Mouse (Mus musculus) heart, postnatal 0 days (tissue): ENCODE data around the gene Lat. TPM values are rescaled to one million over a fixed set of nuclear protein-coding genes. Genes with fewer than 3 reads are reported as not detected.
"Not testable (repeated sequence)": the region's sequence is repeated elsewhere in the genome, so short reads cannot be mapped to it uniquely, and the experiment has no call there.

Source experiments
- ATAC-seq: fragments of 200-750 bp; cut with Nextera tagmentation; 2 replicates; pipeline ENCODE4 v1.8.0; 2017; ENCODE audit warnings: low read depth, moderate number of reproducible peaks, moderate library complexity; ENCODE audit not compliant: insufficient read depth
- DNase-seq: peaks from one replicate; pipeline ENCODE4 v3.0.0-alpha.2; 2016; ENCODE audit warnings: low spot score
- H3K27ac ChIP-seq: fragments of 300-500 bp; sonication (generic); 2 replicates; pipeline ENCODE4 v1.5.1; 2014; ENCODE audit warnings: low read depth, mild to moderate bottlenecking
- H3K27me3 ChIP-seq: fragments of 300-500 bp; sonication (generic); 2 replicates; pipeline ENCODE4 v1.6.1; 2014; ENCODE audit warnings: low read length, mixed read lengths; ENCODE audit not compliant: control insufficient read depth, insufficient read depth
- H3K36me3 ChIP-seq: fragments of 300-500 bp; sonication (generic); replicated peaks from 2 replicates; pipeline ENCODE4 v1.6.1; 2014; ENCODE audit warnings: low read length, mixed read lengths; ENCODE audit not compliant: control insufficient read depth, insufficient read depth
- H3K4me1 ChIP-seq: fragments of 300-500 bp; sonication (generic); 2 replicates; pipeline ENCODE4 v1.6.1; 2014; ENCODE audit warnings: antibody characterized with exemption; ENCODE audit not compliant: control insufficient read depth, insufficient read depth
- H3K4me2 ChIP-seq: fragments of 300-500 bp; sonication (generic); 2 replicates; pipeline ENCODE4 v1.6.1; 2014; ENCODE audit warnings: low read depth, mild to moderate bottlenecking, low read length, moderate library complexity
- H3K4me3 ChIP-seq: fragments of 300-500 bp; sonication (generic); 2 replicates; pipeline ENCODE4 v1.5.1; 2014; ENCODE audit warnings: low read depth, low read length
- H3K9ac ChIP-seq: fragments of 300-500 bp; sonication (generic); replicated peaks from 2 replicates; pipeline ENCODE4 v1.6.1; 2014; ENCODE audit warnings: low read depth, low read length, mixed read lengths
- H3K9me3 ChIP-seq: fragments of 300-500 bp; sonication (generic); replicated peaks from 2 replicates; pipeline ENCODE4 v1.6.1; 2016; ENCODE audit warnings: low read length; ENCODE audit not compliant: control insufficient read depth
- CTCF ChIP-seq: IDR thresholded peaks from 2 replicates; pipeline ENCODE4 v1.5.1; 2016; ENCODE audit warnings: antibody characterized with exemption, control low read depth, low read depth
- EP300 ChIP-seq: IDR thresholded peaks from 2 replicates; pipeline ENCODE4 v1.6.1; 2016; ENCODE audit warnings: antibody characterized with exemption, low read depth
- WGBS: fragments of 180-500 bp; shearing (Covaris S2); extraction: QIAGEN DNeasy Blood & Tissue Kit; methylation state at CpG from one replicate; pipeline ENCODE4 v1.1.7; 2014; 5-methylcytosine and 5-hydroxymethylcytosine counted together
- polyA plus RNA-seq: library from polyadenylated mRNA; unstranded; fragments of >200 nt; fragmentation: Nextera tagmentation; extraction: Ambion mirVana; gene quantifications from 2 replicates; pipeline ENCODE4 v1.2.1, GENCODE M21; 2015
- total RNA-seq: library from RNA; depleted of rRNA; stranded (reverse); fragments of >200 nt; gene quantifications from 2 replicates; pipeline ENCODE4 v1.2.3, GENCODE M21; 2014; ENCODE audit warnings: low replicate concordance

The Lat gene
- total and polyA plus RNA-seq, 2 experiments from 2014 or later: 0.73 to 0.75 TPM

- H3K27me3 ChIP-seq: peaks cover 2% of the 10 kb centered on the region; the same call in 1 of the 2 replicates
- no peak overlapping the region for H3K27ac ChIP-seq
- no peak for DNase-seq
- TF ChIP-seq CTCF: no peak
- TF ChIP-seq EP300: no peak
- no peaks in the 10 kb centered on the region for H3K4me1 ChIP-seq
- no peak for ATAC-seq
- no peak overlapping the region for H3K4me2 ChIP-seq
- no peaks in the 10 kb centered on the region for H3K9me3 ChIP-seq
- no peak overlapping the region for H3K9ac ChIP-seq
- no peak overlapping the region for H3K4me3 ChIP-seq
- 73% methylated on average over 9 of the region's 9 CpGs for WGBS
- H3K36me3 ChIP-seq: no peaks in the 10 kb centered on the region
Measured at GRCm38 (mm10) chr7:126329907-126330645, 39.3 kb downstream of the Lat start.

GRCm38 (mm10) chr7:126328848-126329247 lies 40.5 kb downstream of the Lat start:
- not testable (repeated sequence) for H3K9ac ChIP-seq, ATAC-seq, H3K4me1 ChIP-seq, DNase-seq, H3K36me3 ChIP-seq, H3K4me2 ChIP-seq, H3K9me3 ChIP-seq, H3K27me3 ChIP-seq, H3K4me3 ChIP-seq, H3K27ac ChIP-seq
- WGBS: 72% methylated on average over 5 of the region's 6 CpGs

- not testable (repeated sequence) for H3K27me3 ChIP-seq, DNase-seq
- 25% methylated on average over 9 of the region's 9 CpGs for WGBS
Measured at GRCm38 (mm10) chr7:126325576-126326273, 43.6 kb downstream of the Lat start.

DNA sequence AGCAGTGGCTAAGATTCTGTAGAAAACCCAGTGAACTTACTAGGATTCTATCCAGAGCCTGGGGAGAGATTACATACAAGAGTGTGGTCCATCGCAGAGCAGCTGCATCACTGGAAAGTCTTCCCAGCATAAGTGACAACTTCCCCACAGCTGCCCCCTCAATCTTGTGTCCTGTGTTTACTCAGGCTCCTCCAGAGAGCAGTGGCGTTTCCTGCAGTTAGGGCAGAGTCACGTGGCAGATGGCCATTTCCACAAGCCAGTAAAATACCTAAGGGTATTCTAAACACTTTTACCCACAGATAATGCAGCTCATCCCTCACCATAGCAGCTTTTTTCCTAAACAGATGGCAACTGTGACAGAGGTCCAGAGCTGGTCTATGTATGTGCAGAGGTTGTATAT lies 44.6 kb downstream of the Lat start:
- Histone ChIP-seq H3K36me3 (no peaks in the 10 kb centered on the region), H3K4me3 (no peak overlapping the region), H3K4me2 (no peak overlapping the region), H3K27ac (no peak overlapping the region), H3K27me3 (peaks cover 3% of the 10 kb centered on the region; the same call in 1 of the 2 replicates), H3K9ac (no peak overlapping the region), H3K4me1 (no peaks in the 10 kb centered on the region), H3K9me3 (no peaks in the 10 kb centered on the region)
- no peak for TF ChIP-seq CTCF
- no peak for TF ChIP-seq EP300
- WGBS: 13% methylated on average over 3 of the region's 3 CpGs
- peak; percentile 39; the same call in 1 of the 2 replicates for ATAC-seq
- peak; percentile 13 for DNase-seq

More at GRCm38 (mm10) chr7:126325576-126326273, 43.6 kb downstream of the Lat start:
- not testable (repeated sequence) for H3K36me3 ChIP-seq, H3K27ac ChIP-seq, H3K4me1 ChIP-seq, H3K9ac ChIP-seq, H3K4me2 ChIP-seq, H3K4me3 ChIP-seq, ATAC-seq, H3K9me3 ChIP-seq

GRCm38 (mm10) chr7:126323729-126324128 lies 45.6 kb downstream of the Lat start:
- DNase-seq (peak; percentile 79), ATAC-seq (no peak)
- Histone ChIP-seq H3K27me3 (peaks cover 3% of the 10 kb centered on the region; the same call in 1 of the 2 replicates), H3K4me2 (no peak overlapping the region), H3K9ac (no peak overlapping the region), H3K36me3 (no peaks in the 10 kb centered on the region), H3K9me3 (no peaks in the 10 kb centered on the region), H3K4me3 (no peak overlapping the region), H3K27ac (no peak overlapping the region), H3K4me1 (no peaks in the 10 kb centered on the region)
- WGBS: 6% methylated on average over 11 of the region's 11 CpGs
- TF ChIP-seq EP300: no peak
- peak; percentile 86 for TF ChIP-seq CTCF
